Mouse (Mus musculus): ENCODE data around the gene Rab8b. TPM values are rescaled to one million over a fixed set of nuclear protein-coding genes. Genes with fewer than 3 reads are reported as not detected.
"Not testable (repeated sequence)": the region's sequence is repeated elsewhere in the genome, so short reads cannot be mapped to it uniquely, and the experiment has no call there.

The Rab8b gene
- total RNA-seq, 2 experiments from 2014 or later: 9.5 to 10.3 TPM

- intact Hi-C loops (cut with DNase I): no loop called here
- DNase-seq: no peak
These were observed 58.3 kb downstream of the Rab8b start for GRCm38 (mm10) chr9:66861104-66861767.

DNA sequence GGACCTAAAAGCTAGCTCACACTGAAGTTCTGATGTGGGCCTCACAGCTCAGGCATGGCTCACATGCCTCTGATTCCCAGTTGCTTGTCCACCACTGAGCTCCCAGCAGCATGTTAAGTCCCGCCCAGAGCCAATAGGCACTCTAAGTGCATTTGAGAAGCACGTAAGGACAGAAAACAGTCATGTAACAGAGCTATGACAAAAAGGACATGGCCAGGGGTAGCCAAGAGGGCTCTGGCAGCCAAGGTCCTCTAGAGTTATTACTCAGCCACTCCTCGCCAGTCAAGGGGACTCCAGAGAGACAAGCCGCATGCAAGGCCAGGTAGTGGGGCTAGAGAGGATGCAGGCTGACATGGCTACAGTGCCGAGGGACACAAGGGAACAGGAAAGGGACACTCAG lies 60.0 kb downstream of the Rab8b start:
- DNase-seq: no peak
- intact Hi-C loops (cut with DNase I): loop anchor here (5.0 kb wide), 1 partner anchor 78 kb away; no protein-coding TSS in a partner anchor

DNA sequence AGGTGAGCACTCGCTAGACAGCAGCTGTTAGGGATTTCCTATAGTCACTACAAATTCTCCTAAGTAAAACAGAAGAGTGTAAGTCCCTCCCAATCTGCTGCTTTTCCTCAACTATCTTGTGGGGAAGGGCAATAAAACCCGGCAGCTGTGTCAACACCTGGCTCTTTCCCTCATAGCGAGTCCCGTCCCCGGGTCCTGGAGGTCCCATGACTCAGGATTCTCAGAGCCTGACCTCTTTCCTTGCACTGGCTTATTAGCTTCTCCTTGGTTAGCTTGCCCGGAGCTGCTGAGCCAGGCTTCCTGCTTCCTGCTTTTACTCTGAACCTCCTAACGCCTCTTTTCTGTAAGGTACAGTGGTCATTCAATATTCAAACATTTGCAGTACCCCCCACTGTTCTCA lies 63.6 kb downstream of the Rab8b start:
- no peak for DNase-seq
- intact Hi-C loops (cut with DNase I): loop anchor here (5.0 kb wide), 1 partner anchor 81 kb away; no protein-coding TSS in a partner anchor

- intact Hi-C loops (cut with DNase I): no loop called here
- DNase-seq: no peak
These were observed 66.9 kb downstream of the Rab8b start for GRCm38 (mm10) chr9:66852592-66852991.

- intact Hi-C loops (cut with DNase I): no loop called here
- no peak for DNase-seq
These were observed 68.5 kb downstream of the Rab8b start for GRCm38 (mm10) chr9:66850966-66851365.

DNA sequence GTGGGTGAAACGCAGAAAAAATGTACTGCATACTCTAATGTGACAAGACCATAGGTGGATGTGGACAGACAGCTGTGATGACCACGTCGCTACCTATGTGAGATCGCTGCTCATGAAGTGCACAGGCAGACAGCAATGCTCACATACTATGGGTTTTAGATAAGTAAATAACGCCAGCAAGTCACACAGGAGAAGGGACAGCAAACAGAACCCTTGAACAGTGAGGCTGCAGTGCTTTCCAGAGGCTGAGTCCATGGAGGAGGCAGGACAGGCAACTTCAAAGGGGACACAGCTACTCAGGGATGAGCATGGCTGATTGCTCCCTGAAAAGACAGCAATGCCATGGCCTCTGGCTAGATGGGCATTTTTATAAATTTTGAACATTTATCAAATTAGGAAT lies 72.7 kb downstream of the Rab8b start:
- intact Hi-C loops (cut with DNase I): no loop called here
- DNase-seq: no peak

DNA sequence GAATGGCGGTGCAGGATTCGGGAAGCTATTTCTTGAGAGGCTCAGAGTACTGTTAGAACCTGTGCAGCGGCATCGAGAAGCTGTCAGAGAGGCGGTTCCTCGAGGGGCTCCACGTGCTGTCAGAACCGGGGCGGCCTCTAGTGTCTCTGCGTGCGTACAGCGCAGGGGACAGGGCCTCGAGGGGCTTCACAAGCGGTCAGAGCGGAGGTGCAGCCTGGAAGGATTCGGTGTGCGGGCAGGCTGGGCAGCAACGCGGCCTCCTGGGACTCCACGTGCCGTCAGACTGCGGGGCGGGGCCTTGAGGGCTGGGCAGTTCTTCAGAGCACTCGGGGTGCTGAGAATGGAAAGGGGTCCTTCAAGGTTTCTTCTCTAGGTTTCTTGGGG lies 84.4 kb downstream of the Rab8b start:
- no peak for DNase-seq
- intact Hi-C loops (cut with DNase I): loop anchor here (5.0 kb wide), 1 partner anchor 102 kb away; no protein-coding TSS in a partner anchor

DNA sequence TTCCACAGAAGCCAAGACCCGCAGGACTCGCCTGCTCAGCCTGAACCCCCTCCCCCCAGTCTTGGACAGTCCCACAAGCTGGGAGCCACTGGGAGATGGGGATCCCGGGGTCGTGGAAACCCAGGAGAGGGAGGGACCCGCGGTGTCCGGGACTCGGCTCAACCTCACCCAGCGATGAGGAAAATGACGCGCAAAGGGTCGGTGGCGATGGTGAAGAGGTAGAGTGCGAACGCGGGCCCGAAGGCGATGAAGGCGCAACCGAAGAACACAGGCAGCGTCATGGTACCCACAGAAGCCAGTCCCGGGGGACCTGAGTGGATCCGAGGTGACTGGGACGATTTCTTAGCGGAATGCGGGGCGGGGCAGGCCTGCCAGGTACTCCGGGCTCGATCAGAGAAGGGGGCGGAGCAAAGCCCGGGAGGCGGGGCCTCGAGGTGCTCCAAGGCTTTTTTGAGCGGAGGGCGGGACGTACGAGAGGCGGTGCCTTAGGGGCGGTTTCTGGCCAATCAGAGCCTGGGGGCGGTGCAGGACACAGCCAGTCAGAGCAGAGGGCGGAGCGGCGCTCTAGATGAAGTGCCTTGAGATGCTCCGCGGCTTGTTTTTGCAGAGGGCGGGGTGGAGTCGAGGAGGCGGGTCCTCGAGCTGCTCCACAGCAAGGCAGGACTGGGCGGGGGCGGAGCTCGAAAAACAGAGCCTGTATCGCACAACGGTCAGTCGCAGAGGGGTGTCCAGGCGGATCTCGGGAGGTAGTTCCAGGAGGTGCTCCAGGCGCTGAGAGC lies 85.0 kb downstream of the Rab8b start, which contains the start of gene Aph1c:
Gene Aph1c (minus strand): TSS at position 409 of the 779 bp plus-strand sequence.
- DNase-seq: peak; percentile 96 to 98
- intact Hi-C loops (cut with DNase I): loop anchor here (5.0 kb wide), 3 partner anchors 83 to 322 kb away; partner anchors contain the start of genes Fbxl22 and Rab8b

GRCm38 (mm10) chr9:66833851-66834250 lies 85.6 kb downstream of the Rab8b start:
- peak in 1 of 2 experiments; percentile 12 for DNase-seq
- intact Hi-C loops (cut with DNase I): loop anchor here (5.0 kb wide), 2 partner anchors 83 to 322 kb away; partner anchors contain the start of genes Fbxl22 and Rab8b

- no peak for DNase-seq
- intact Hi-C loops (cut with DNase I): loop anchor here (5.0 kb wide), 2 partner anchors 85 to 320 kb away; partner anchors contain the start of genes Fbxl22 and Rab8b
These were observed 87.0 kb downstream of the Rab8b start for GRCm38 (mm10) chr9:66832366-66832908.

DNA sequence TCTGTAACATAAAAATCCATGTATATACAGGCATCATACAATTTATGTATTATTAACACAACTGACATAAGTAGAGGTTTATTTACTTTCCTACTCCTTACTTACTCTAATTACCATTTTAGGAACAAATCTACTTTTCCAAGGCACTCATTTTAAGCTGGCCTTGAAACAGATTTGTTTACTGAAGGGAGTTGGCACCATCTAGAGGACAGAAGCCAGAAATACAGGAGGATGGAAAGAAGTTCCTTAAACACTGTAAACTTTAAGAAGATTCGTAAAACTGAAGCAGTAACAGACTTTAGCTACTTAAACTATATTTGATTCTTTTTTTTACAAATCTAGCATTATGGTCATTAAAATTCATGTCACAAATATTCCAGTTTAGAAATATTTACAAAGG lies 93.5 kb downstream of the Rab8b start:
- intact Hi-C loops (cut with DNase I): loop anchor here (1.0 to 10.0 kb wide), 4 partner anchors 119 to 681 kb away; no protein-coding TSS in a partner anchor
- no peak for DNase-seq

DNA sequence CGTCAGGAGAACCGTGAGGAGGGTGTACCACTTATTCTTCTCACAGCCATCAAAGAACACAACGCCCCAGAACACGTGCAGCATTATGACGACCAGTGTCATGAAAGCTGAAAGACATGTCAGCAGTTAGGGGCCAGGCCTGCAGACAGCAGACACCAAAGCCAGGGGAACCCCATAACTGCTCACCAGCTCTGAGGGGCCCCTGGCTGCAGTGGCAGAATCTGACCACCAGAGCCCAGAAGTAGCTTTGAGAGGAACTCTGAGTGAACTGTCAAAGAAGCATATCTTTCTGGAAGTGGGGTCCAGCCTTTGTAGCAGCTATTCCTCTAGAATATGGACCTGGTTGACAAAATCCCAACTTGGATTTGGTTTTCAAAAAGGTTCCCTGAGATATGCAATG lies 97.2 kb downstream of the Rab8b start:
- intact Hi-C loops (cut with DNase I): loop anchor here (10.0 kb wide), 1 partner anchor 677 kb away; no protein-coding TSS in a partner anchor

GRCm38 (mm10) chr9:66820996-66821395 lies 98.5 kb downstream of the Rab8b start:
- intact Hi-C loops (cut with DNase I): loop anchor here (10.0 kb wide), 1 partner anchor 676 kb away; no protein-coding TSS in a partner anchor
- DNase-seq: no peak

More for the DNA sequence above, 97.2 kb downstream of the Rab8b start:
- DNase-seq: not testable (repeated sequence)

GRCm38 (mm10) chr9:66813392-66813791 lies 106.1 kb downstream of the Rab8b start:
- DNase-seq: no peak
- intact Hi-C loops (cut with DNase I): no loop called here

DNA sequence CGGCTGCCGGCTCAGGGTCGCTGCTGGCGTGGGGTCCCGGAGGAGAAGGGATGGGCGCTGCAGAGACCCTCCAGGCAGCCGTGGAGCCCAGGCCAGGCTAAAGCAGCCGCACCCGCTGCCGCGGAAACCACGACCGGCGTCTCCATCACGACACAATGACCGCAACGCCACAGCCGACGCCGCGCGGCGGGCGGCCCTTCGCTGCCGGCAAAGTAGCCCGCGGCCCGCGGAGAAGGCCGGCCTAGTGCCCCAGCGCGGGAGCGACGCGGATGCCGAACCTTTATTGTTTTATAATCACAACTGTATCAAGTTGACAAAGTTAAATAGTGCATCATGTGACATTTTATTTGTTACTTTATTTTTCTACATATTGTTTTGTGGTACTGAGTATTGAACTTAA lies 113.5 kb downstream of the Rab8b start:
- intact Hi-C loops (cut with DNase I); DNase-seq: not testable (repeated sequence)

DNA sequence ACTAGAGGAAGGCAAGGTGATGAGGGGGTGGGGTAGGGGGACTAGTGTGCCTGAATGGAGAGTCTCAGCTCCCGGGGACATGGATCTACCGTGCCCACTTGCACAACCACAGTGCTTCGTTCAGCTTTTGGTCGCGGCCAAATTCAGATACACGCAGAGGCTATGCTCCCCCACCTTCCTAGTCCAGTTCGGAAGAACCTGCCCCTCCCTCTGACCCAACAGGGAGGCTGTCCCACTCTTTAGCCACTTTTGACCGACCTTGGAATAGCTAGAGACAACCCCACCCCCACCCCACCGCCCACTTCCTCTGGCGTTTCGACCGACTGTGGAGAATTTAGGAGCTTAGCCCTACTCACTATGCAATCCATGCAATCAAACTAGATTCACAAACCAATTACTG lies 117.5 kb downstream of the Rab8b start:
- intact Hi-C loops (cut with DNase I): no loop called here
- DNase-seq: no peak

DNA sequence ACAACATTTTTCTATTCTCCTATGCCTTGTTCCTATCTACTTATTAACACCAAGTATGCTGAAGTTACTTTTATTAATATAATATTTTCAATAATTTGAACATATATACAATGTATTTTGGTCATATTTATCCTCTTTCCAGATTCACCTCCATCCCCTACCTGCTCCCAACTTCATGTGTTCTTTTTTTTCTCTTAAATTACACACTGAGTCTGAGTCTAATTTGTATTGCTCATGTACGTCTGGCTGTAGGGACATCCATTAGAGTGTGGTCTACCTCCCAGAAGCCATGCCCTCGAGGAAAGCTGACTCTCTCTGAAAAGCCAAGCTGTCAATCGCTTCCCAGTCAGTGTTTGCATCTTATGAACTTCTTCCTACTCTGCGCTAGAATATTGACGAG lies 122.7 kb downstream of the Rab8b start, which contains the start of gene Gm10647:
Gene Gm10647 (plus strand): TSS at position 301 of the 400 bp plus-strand sequence.
- no peak for DNase-seq
- intact Hi-C loops (cut with DNase I): loop anchor here (5.0 to 10.0 kb wide), 2 partner anchors 248 to 284 kb away; partner anchors contain the start of genes Fbxl22 and Tpm1

- DNase-seq: peak; percentile 95 to 96
- intact Hi-C loops (cut with DNase I): loop anchor here (5.0 to 10.0 kb wide), 2 partner anchors 249 to 283 kb away; partner anchors contain the start of genes Fbxl22 and Tpm1
These were observed 123.8 kb downstream of the Rab8b start, which contains the start of gene Aph1b for GRCm38 (mm10) chr9:66795464-66796324. Aph1b (minus strand) TSS chr9:66795490.
